Mouse (Mus musculus) thymus, postnatal 10 days (tissue): ENCODE results near the gene Olfr1162.
"Not testable (repeated sequence)": the region's sequence is repeated elsewhere in the genome, so short reads cannot be mapped to it uniquely, and the experiment has no call there.

Experiments
- DNase-seq, 2 experiments: peaks; one replicate each; pipeline ENCODE4 v3.0.0; 2021; ENCODE audit warnings: low spot score in 2 of 2

Olfr1162 gene

DNA sequence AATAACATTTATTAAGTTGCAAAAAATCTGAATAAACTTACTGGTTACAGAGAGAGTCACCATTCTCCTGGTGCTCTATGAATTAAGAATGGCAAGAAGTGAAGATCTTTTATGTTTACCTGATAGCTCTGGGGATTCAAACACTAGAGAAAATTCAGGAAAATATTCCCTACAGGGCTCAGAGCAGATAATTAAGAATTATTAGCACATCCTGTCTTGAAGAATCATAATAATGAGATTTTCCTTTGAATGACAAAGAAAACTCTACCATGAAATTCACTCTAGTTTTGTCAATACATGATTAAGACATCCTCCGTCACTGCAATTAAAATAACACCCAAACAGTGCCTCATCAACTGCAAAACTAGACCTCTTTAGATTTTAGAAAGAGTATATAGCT, at the start of gene Olfr1162:
TSS of gene Olfr1162 (minus strand) at position 101 of the 400 bp plus-strand sequence.
- no peak for DNase-seq

DNA sequence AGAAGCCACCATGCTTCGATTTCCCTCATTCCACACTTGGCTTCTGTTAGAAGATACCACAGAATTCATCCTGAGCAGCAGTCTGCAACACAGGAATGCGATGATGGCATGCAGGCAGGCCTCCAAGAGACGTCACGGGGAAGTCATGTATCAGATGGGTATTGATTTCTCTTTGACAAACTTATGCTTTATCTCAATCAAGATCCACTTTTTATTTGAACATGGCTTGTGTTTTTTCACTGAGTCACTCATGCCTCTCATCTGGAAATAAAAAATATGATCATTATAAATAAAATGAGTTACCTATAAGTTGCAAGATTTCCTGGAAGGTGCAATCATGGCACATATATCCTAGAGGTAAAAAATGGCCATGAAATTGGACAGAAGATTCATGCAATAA, 42.9 kb upstream of the Olfr1162 start, which contains the start of gene Olfr1164:
TSS of gene Olfr1164 (minus strand) at position 101 of the 400 bp plus-strand sequence.
- no peak for DNase-seq

DNA sequence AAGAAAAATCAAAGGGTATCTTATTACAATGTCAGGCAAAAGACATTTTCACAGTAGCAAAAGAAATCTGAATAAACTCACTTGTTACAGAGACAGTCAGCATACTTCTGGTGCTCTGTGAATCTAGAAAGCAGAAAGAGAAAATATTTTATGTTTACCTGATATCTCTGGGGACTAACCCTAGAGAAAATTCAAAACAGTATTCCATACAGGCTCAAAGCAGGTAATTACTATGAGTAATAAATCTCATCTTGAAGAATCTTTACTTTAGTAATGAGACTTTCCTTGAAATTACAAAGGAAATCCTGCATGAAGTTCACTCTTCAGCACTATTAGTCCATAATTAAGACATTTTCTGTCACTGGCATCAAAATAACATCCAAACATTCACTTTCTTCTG, 20.8 kb upstream of the Olfr1162 start, which contains the start of gene Olfr1163:
TSS of gene Olfr1163 (minus strand) at position 101 of the 400 bp plus-strand sequence.
- DNase-seq: no peak

DNA sequence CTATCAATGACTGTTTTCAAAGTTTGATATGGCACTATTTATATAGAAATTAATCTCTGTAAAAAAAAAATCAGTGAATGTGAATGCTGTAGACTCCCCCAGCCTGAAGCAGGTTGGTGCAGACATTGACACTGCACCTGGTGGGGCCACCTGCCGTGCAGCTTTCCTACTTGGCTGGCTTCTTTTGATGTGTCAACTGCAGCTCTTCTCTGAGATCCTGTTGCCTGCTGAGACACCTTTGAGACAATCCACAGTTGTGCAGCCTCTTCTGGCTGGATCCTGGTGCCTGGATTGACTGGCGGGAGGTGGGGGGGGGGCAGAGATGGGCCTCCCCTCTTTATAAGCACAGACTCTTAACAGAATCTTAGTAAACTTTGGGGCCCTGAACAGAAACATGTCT, 12.7 kb upstream of the Olfr1162 start:
- DNase-seq: no peak

DNA sequence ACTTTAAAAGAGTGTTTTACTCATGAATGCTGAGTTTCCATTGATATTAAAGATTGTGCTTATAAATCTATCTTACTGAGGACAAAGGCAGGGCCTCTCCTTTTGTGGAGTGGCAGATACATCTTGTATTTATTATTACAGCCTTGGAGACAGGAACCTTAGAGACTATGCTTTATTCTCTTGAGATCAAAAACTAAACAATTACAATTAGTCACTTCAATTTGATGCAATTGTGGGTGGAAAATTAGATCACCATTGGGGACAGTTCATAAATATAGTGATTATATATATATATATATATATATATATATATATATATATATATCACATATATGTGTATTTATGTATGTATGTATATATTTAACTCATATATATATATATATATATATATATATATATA, 13.3 kb downstream of the Olfr1162 start, which contains the start of gene Olfr73:
TSS of gene Olfr73 (minus strand) at position 101 of the 400 bp plus-strand sequence.
- DNase-seq: no peak

DNA sequence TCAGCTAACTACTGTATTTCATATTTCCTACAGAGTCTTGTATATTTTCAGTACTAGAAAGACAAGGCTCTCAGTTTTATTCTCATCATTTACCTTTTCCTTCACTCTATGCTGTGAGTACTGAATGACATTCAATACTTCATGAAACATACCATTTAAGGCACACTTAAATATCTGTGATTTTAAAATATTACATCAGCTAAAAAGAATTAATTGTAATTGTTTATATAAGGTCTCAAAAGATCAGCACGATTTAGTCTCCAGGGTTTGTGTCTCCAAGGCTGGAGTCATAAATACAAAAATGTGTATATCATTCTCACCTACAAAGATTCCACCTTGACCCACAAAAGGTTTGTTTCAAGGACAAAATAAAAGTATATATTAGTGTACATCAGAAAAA, 28.5 kb downstream of the Olfr1162 start, which contains the start of gene Olfr1161:
TSS of gene Olfr1161 (plus strand) at position 301 of the 400 bp plus-strand sequence.
- DNase-seq: not testable (repeated sequence)

DNA sequence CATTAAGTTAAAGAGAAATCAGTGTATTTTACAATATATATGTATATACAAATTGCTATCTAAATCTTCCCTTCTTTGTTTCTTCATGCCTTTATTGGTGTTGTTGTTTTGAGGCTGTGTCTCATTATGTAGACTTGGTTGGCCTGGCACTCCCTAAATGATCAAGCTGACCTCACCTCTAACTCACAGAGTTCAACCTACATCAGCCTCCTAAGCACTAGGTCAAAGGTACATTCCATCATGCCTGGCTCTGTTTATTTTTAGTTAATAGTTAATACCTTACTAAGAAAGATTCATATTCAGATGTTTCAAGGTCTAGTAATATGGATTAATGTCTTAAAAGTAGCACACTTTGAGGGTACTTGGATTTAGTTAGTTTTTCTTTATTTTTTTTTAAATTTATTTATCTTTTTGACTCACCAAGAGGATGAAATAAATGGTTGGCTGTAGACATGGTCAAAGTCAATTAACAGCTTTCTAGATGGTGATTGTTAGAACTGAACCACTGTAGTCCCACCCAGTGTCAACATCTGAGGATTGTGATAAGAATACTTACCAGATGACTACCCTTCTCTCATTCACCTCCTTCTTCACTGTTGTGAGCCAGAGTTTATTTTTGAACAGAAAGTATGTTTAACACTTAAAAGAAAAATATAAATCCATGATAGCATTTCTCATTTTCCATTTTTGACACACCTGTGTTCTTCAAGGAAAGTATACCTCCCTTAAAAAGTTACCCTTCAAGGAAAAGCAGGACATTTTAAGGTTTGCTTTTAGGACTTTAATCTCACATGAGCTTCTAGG, 43.2 kb downstream of the Olfr1162 start, which contains the start of gene Olfr1160:
TSS of gene Olfr1160 (minus strand) at position 754 of the 804 bp plus-strand sequence.
- no peak for DNase-seq
